ENCODE assay signal across 17 mouse cellular contexts in the genomic region with DNA sequence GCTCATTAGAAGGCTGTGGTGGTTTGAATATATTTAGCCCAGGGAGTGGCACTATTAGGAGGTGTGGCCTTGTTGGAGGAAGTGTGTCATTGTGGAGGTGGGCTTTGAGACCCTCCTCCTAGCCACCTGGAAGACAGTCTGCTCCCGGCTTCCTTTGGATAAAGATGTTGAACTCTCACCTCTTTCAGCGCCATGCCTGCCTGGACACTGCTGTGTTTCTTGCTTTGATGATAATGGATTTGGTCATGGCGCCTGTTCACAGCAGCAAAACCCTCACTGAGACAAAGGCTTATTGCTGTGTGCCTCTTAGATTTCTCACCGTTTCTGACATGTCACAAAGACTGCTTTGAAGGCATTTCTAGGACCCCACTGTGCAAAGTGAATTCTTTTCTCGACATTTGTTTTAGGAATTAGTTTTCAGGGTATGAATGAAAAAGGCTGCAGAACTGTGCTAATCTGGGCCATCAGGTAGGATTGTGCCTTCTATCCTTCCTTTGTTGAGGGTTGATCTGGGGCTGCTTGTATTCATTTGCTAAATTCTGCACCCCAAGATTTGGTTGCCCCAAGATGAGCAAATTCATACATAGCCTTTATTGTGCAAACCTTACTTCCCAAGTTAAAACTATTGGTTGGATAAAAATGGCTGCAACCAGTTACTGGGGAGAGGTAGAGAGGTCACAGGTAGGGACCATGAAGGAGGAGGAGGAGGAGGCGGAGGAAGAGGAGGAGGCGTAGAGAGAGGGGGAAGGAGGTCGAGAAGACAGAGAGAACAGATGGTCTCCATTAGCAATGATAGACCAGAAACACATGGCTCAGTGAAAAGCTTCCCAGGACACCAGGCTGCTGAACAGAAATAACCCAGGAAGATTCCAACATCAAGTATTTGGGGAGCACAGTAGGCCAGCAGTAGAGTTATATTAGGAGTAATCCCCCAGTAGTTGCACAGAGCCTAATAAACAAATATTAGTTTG.
"Had no signal": no experiment of that assay in that cellular context is flagged by ENCODE, and none has a peak within 500 bp of the region (broad histone marks: within the 10 kb centered on the region; RNA-seq: fewer than 3 reads in every experiment).

No protein-coding gene starts in this region.

- H3K27ac ChIP-seq: limb, embryonic 13.5 days; liver, embryonic 15.5 days; neural tube, embryonic 13.5 days; stomach, embryonic 15.5 days had no signal

- H3K4me2 ChIP-seq: limb, embryonic 13.5 days; liver, embryonic 15.5 days; neural tube, embryonic 13.5 days; stomach, embryonic 15.5 days had no signal

- H3K4me1 ChIP-seq: liver, embryonic 15.5 days; neural tube, embryonic 13.5 days; stomach, embryonic 15.5 days had no signal

- DNase-seq: kidney, adult 8-10 months; kidney, postnatal 36 days; layer of hippocampus, adult 9-11 months; layer of hippocampus, postnatal 36 days; lung, adult 2 months; lung, postnatal 36 days; midbrain, embryonic 14.5 days; right cerebral cortex, adult 18-20 months; spleen, adult 18-20 months; thymus, adult 2 months; thymus, postnatal 25 days had no signal

- H3K9me3 ChIP-seq: limb, embryonic 13.5 days; liver, embryonic 15.5 days; neural tube, embryonic 13.5 days; stomach, embryonic 15.5 days had no signal

- H3K36me3 ChIP-seq: limb, embryonic 13.5 days; liver, embryonic 15.5 days; neural tube, embryonic 13.5 days; stomach, embryonic 15.5 days had no signal

- H3K9ac ChIP-seq: limb, embryonic 13.5 days; liver, embryonic 15.5 days; neural tube, embryonic 13.5 days; stomach, embryonic 15.5 days had no signal

- H3K4me3 ChIP-seq: limb, embryonic 13.5 days; liver, embryonic 15.5 days; neural tube, embryonic 13.5 days; stomach, embryonic 15.5 days had no signal

- ATAC-seq: intestine, postnatal 0 days; lung, postnatal 0 days had no signal

- H3K27me3 ChIP-seq: limb, embryonic 13.5 days; liver, embryonic 15.5 days; neural tube, embryonic 13.5 days; stomach, embryonic 15.5 days had no signal
